Mouse (Mus musculus): ENCODE results near the gene Pklr. TPM values are rescaled to one million over a fixed set of nuclear protein-coding genes. Genes with fewer than 3 reads are reported as not detected.

Pklr gene
- polyA plus RNA-seq, 1 experiment: 79.3 TPM

DNA sequence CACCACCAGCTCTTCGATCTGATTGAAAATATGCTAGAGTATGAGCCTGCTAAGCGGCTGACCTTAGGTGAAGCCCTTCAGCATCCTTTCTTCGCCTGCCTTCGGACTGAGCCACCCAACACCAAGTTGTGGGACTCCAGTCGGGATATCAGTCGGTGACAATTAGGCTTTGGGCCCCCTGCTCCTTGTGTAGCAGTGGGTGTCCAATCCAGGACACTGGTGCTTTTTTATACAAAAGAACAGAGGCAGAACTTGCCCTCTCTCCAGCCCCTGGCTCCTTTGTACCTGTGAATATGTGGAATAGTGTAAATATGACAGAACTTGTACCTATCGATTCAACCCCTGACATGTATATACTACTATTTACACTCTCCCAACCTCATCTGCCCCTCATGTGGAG lies 40.5 kb downstream of the Pklr start:
- H3K4me3 ChIP-seq (ENCODE audit: insufficient read depth, low read depth, low read length): no peak overlapping the region
- DNase-seq: no peak
- TF ChIP-seq CTCF (conservative IDR thresholded peaks at IDR 0.05; ENCODE audit: insufficient read depth, insufficient read length, low read depth, low read length): no peak
- no peak for TF ChIP-seq POLR2A (IDR thresholded peaks at IDR 0.05; ENCODE audit: low read depth, low read length)
- 74% methylated on average over 7 of the region's 7 CpGs for WGBS
- peaks cover 4% of the 10 kb centered on the region for H3K4me1 ChIP-seq (ENCODE audit: control insufficient read depth, insufficient read depth, low read length)
- H3K27ac ChIP-seq (ENCODE audit: insufficient read depth, low read depth, low read length): no peak overlapping the region
- peaks cover 4% of the 10 kb centered on the region for H3K36me3 ChIP-seq (ENCODE audit: control insufficient read depth, insufficient read depth, low read length)
- no peaks in the 10 kb centered on the region for H3K27me3 ChIP-seq (replicated peaks; ENCODE audit: control insufficient read depth, insufficient read depth, low read length)

GRCm38 (mm10) chr3:89177242-89178106 lies 41.5 kb downstream of the Pklr start, which contains the start of gene Scamp3:
Scamp3 (plus strand) TSS chr3:89177473.
- DNase-seq: peak; percentile 97
- peaks cover 2% of the 10 kb centered on the region for H3K36me3 ChIP-seq (ENCODE audit: control insufficient read depth, insufficient read depth, low read length)
- peaks cover 4% of the 10 kb centered on the region for H3K4me1 ChIP-seq (ENCODE audit: control insufficient read depth, insufficient read depth, low read length)
- WGBS: under 1% methylated on average over 43 of the region's 43 CpGs
- H3K27ac ChIP-seq (ENCODE audit: insufficient read depth, low read depth, low read length): peak within 1 kb of the TSS; percentile 71
- peak within 1 kb of the TSS; percentile 90 for H3K4me3 ChIP-seq (ENCODE audit: insufficient read depth, low read depth, low read length)
- TF ChIP-seq CTCF (conservative IDR thresholded peaks at IDR 0.05; ENCODE audit: insufficient read depth, insufficient read length, low read depth, low read length) (no peak), POLR2A (IDR thresholded peaks at IDR 0.05; ENCODE audit: low read depth, low read length) (peak; percentile 30)
- no peaks in the 10 kb centered on the region for H3K27me3 ChIP-seq (replicated peaks; ENCODE audit: control insufficient read depth, insufficient read depth, low read length)

- TF ChIP-seq POLR2A (IDR thresholded peaks at IDR 0.05; ENCODE audit: low read depth, low read length) (no peak), CTCF (conservative IDR thresholded peaks at IDR 0.05; ENCODE audit: insufficient read depth, insufficient read length, low read depth, low read length) (no peak)
- Histone ChIP-seq H3K27me3 (replicated peaks; ENCODE audit: control insufficient read depth, insufficient read depth, low read length) (no peaks in the 10 kb centered on the region), H3K4me3 (ENCODE audit: insufficient read depth, low read depth, low read length) (peak overlapping the region; percentile 90), H3K4me1 (ENCODE audit: control insufficient read depth, insufficient read depth, low read length) (peaks cover 4% of the 10 kb centered on the region), H3K27ac (ENCODE audit: insufficient read depth, low read depth, low read length) (peak overlapping the region; percentile 71; the same call in 1 of the 2 replicates), H3K36me3 (ENCODE audit: control insufficient read depth, insufficient read depth, low read length) (peaks cover 2% of the 10 kb centered on the region)
- no peak for DNase-seq
- WGBS: 5% methylated on average over 6 of the region's 6 CpGs
Measured at GRCm38 (mm10) chr3:89178107-89178385, 42.1 kb downstream of the Pklr start.

DNA sequence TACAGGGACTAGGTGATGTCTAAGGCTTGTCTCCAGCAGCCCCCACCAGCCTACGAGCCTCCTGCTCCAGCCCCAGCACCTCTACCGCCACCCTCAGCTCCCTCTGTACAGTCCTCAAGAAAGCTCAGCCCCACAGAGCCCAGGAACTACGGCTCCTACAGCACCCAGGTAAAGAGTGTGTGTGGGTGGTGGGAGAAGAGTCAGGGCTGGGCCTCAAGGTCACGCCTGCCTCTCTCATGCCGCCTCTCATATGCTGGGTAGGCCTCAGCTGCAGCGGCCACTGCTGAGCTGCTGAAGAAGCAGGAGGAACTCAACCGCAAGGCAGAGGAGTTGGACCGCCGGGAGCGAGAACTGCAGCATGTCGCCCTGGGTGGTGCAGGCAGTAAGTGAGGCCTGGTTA lies 43.1 kb downstream of the Pklr start:
- Histone ChIP-seq H3K4me1 (ENCODE audit: control insufficient read depth, insufficient read depth, low read length) (peaks cover 4% of the 10 kb centered on the region), H3K36me3 (ENCODE audit: control insufficient read depth, insufficient read depth, low read length) (peaks cover 2% of the 10 kb centered on the region), H3K27ac (ENCODE audit: insufficient read depth, low read depth, low read length) (no peak overlapping the region), H3K4me3 (ENCODE audit: insufficient read depth, low read depth, low read length) (no peak overlapping the region), H3K27me3 (replicated peaks; ENCODE audit: control insufficient read depth, insufficient read depth, low read length) (no peaks in the 10 kb centered on the region)
- DNase-seq: no peak
- 88% methylated on average over 11 of the region's 11 CpGs for WGBS
- TF ChIP-seq CTCF (conservative IDR thresholded peaks at IDR 0.05; ENCODE audit: insufficient read depth, insufficient read length, low read depth, low read length) (no peak), POLR2A (IDR thresholded peaks at IDR 0.05; ENCODE audit: low read depth, low read length) (no peak)

- H3K36me3 ChIP-seq (ENCODE audit: control insufficient read depth, insufficient read depth, low read length): no peaks in the 10 kb centered on the region; the same call in 1 of the 2 replicates
- no peak for DNase-seq
- H3K27ac ChIP-seq (ENCODE audit: insufficient read depth, low read depth, low read length): no peak overlapping the region
- H3K27me3 ChIP-seq (replicated peaks; ENCODE audit: control insufficient read depth, insufficient read depth, low read length): no peaks in the 10 kb centered on the region
- 92% methylated on average over 27 of the region's 27 CpGs for WGBS
- H3K4me3 ChIP-seq (ENCODE audit: insufficient read depth, low read depth, low read length): no peak overlapping the region
- no peak for TF ChIP-seq CTCF (conservative IDR thresholded peaks at IDR 0.05; ENCODE audit: insufficient read depth, insufficient read length, low read depth, low read length)
- TF ChIP-seq POLR2A (IDR thresholded peaks at IDR 0.05; ENCODE audit: low read depth, low read length): no peak
- H3K4me1 ChIP-seq (ENCODE audit: control insufficient read depth, insufficient read depth, low read length): peaks cover 4% of the 10 kb centered on the region
Measured at GRCm38 (mm10) chr3:89181749-89182500, 46.0 kb downstream of the Pklr start.

GRCm38 (mm10) chr3:89182531-89183057 lies 46.7 kb downstream of the Pklr start:
- H3K27me3 ChIP-seq (replicated peaks; ENCODE audit: control insufficient read depth, insufficient read depth, low read length): no peaks in the 10 kb centered on the region
- no peak overlapping the region for H3K27ac ChIP-seq (ENCODE audit: insufficient read depth, low read depth, low read length)
- WGBS: 40% methylated on average over 7 of the region's 7 CpGs
- peaks cover 4% of the 10 kb centered on the region for H3K4me1 ChIP-seq (ENCODE audit: control insufficient read depth, insufficient read depth, low read length)
- no peaks in the 10 kb centered on the region; the same call in 1 of the 2 replicates for H3K36me3 ChIP-seq (ENCODE audit: control insufficient read depth, insufficient read depth, low read length)
- DNase-seq: no peak
- no peak overlapping the region for H3K4me3 ChIP-seq (ENCODE audit: insufficient read depth, low read depth, low read length)
- no peak for TF ChIP-seq CTCF (conservative IDR thresholded peaks at IDR 0.05; ENCODE audit: insufficient read depth, insufficient read length, low read depth, low read length)
- no peak for TF ChIP-seq POLR2A (IDR thresholded peaks at IDR 0.05; ENCODE audit: low read depth, low read length)

All from kidney, adult 2 months (tissue).